Mouse (Mus musculus): Measurements from ENCODE around the gene Tuba1b. TPM values are rescaled to one million over a fixed set of nuclear protein-coding genes. Genes with fewer than 3 reads are reported as not detected.
A peak's percentile ranks its signal among the peaks of the same experiment; 100 is the strongest.
"Not testable (repeated sequence)": the region's sequence is repeated elsewhere in the genome, so short reads cannot be mapped to it uniquely, and the experiment has no call there.

Tuba1b gene
- polyA plus RNA-seq, 1 experiment from 2014 or later, result 1,892 TPM

- not testable (repeated sequence) for H3K36me3 ChIP-seq (ENCODE audit: control insufficient read depth, insufficient read depth, low read length); H3K4me3 ChIP-seq (ENCODE audit: low read length); H3K27me3 ChIP-seq (ENCODE audit: control insufficient read depth, insufficient read depth, low read depth, low read length); H3K9me3 ChIP-seq (ENCODE audit: control insufficient read depth, low read length); H3K4me2 ChIP-seq (ENCODE audit: low read depth, low read length); H3K9ac ChIP-seq (ENCODE audit: low read length); H3K27ac ChIP-seq (ENCODE audit: low read length); ATAC-seq (ENCODE audit: low read depth)
- 56% methylated on average over 15 of the region's 15 CpGs for WGBS
- peaks cover 17% of the 10 kb centered on the region for H3K4me1 ChIP-seq (replicated peaks; ENCODE audit: control insufficient read depth, insufficient read depth, low read length)
These were observed 37.4 kb upstream of the Tuba1b start for GRCm38 (mm10) chr15:98971576-98972320.

GRCm38 (mm10) chr15:98971111-98971510 lies 36.7 kb upstream of the Tuba1b start:
- peaks cover 17% of the 10 kb centered on the region for H3K4me1 ChIP-seq (replicated peaks; ENCODE audit: control insufficient read depth, insufficient read depth, low read length)
- WGBS, result 28% methylated on average over 4 of the region's 4 CpGs
- no peak for ATAC-seq (ENCODE audit: low read depth)
- no peaks in the 10 kb centered on the region for H3K36me3 ChIP-seq (ENCODE audit: control insufficient read depth, insufficient read depth, low read length)
- no peaks in the 10 kb centered on the region for H3K27me3 ChIP-seq (ENCODE audit: control insufficient read depth, insufficient read depth, low read depth, low read length)
- no peak overlapping the region for H3K4me2 ChIP-seq (ENCODE audit: low read depth, low read length)
- no peak overlapping the region for H3K9ac ChIP-seq (ENCODE audit: low read length)
- H3K27ac ChIP-seq (ENCODE audit: low read length), result no peak overlapping the region
- H3K4me3 ChIP-seq (ENCODE audit: low read length), result no peak overlapping the region
- H3K9me3 ChIP-seq (ENCODE audit: control insufficient read depth, low read length), result no peaks in the 10 kb centered on the region

- peak overlapping the region; percentile 26 for H3K27ac ChIP-seq (ENCODE audit: low read length)
- no peaks in the 10 kb centered on the region for H3K9me3 ChIP-seq (ENCODE audit: control insufficient read depth, low read length)
- no peaks in the 10 kb centered on the region for H3K36me3 ChIP-seq (ENCODE audit: control insufficient read depth, insufficient read depth, low read length)
- peaks cover 17% of the 10 kb centered on the region for H3K4me1 ChIP-seq (replicated peaks; ENCODE audit: control insufficient read depth, insufficient read depth, low read length)
- peak; percentile 30 for ATAC-seq (ENCODE audit: low read depth)
- WGBS, result 20% methylated on average over 16 of the region's 16 CpGs
- peak overlapping the region; percentile 5; the same call in 1 of the 2 replicates for H3K4me2 ChIP-seq (ENCODE audit: low read depth, low read length)
- H3K27me3 ChIP-seq (ENCODE audit: control insufficient read depth, insufficient read depth, low read depth, low read length), result no peaks in the 10 kb centered on the region
- H3K4me3 ChIP-seq (ENCODE audit: low read length), result no peak overlapping the region
- H3K9ac ChIP-seq (ENCODE audit: low read length), result peak overlapping the region; percentile 6; the same call in 1 of the 2 replicates
These were observed 35.2 kb upstream of the Tuba1b start for GRCm38 (mm10) chr15:98969372-98970101.

GRCm38 (mm10) chr15:98968701-98969371 lies 34.5 kb upstream of the Tuba1b start:
- Histone ChIP-seq H3K4me3 (ENCODE audit: low read length) (no peak overlapping the region), H3K36me3 (ENCODE audit: control insufficient read depth, insufficient read depth, low read length) (no peaks in the 10 kb centered on the region), H3K4me1 (replicated peaks; ENCODE audit: control insufficient read depth, insufficient read depth, low read length) (peaks cover 17% of the 10 kb centered on the region), H3K27me3 (ENCODE audit: control insufficient read depth, insufficient read depth, low read depth, low read length) (no peaks in the 10 kb centered on the region), H3K4me2 (ENCODE audit: low read depth, low read length) (peak overlapping the region; percentile 2; the same call in 1 of the 2 replicates), H3K27ac (ENCODE audit: low read length) (peak overlapping the region; percentile 23; the same call in 1 of the 2 replicates), H3K9me3 (ENCODE audit: control insufficient read depth, low read length) (0 out of 2 replicates have a peak, but pooled peaks cover 3% of the 10 kb centered on the region), H3K9ac (ENCODE audit: low read length) (peak overlapping the region; percentile 37; the same call in 1 of the 2 replicates)
- WGBS, result 13% methylated on average over 12 of the region's 12 CpGs
- peak; percentile 80; the same call in 1 of the 2 replicates for ATAC-seq (ENCODE audit: low read depth)

GRCm38 (mm10) chr15:98959531-98959930 lies 25.2 kb upstream of the Tuba1b start:
- no peaks in the 10 kb centered on the region for H3K36me3 ChIP-seq (ENCODE audit: control insufficient read depth, insufficient read depth, low read length)
- H3K4me1 ChIP-seq (replicated peaks; ENCODE audit: control insufficient read depth, insufficient read depth, low read length), result peaks cover 2% of the 10 kb centered on the region; the same call in 1 of the 2 replicates
- ATAC-seq (ENCODE audit: low read depth), result no peak
- no peak overlapping the region for H3K4me2 ChIP-seq (ENCODE audit: low read depth, low read length)
- no peaks in the 10 kb centered on the region for H3K27me3 ChIP-seq (ENCODE audit: control insufficient read depth, insufficient read depth, low read depth, low read length)
- H3K4me3 ChIP-seq (ENCODE audit: low read length), result no peak overlapping the region
- no peak overlapping the region for H3K9ac ChIP-seq (ENCODE audit: low read length)
- H3K9me3 ChIP-seq (ENCODE audit: control insufficient read depth, low read length), result 0 out of 2 replicates have a peak, but pooled peaks cover 3% of the 10 kb centered on the region
- WGBS, result 63% methylated on average over 3 of the region's 3 CpGs
- H3K27ac ChIP-seq (ENCODE audit: low read length), result no peak overlapping the region

DNA sequence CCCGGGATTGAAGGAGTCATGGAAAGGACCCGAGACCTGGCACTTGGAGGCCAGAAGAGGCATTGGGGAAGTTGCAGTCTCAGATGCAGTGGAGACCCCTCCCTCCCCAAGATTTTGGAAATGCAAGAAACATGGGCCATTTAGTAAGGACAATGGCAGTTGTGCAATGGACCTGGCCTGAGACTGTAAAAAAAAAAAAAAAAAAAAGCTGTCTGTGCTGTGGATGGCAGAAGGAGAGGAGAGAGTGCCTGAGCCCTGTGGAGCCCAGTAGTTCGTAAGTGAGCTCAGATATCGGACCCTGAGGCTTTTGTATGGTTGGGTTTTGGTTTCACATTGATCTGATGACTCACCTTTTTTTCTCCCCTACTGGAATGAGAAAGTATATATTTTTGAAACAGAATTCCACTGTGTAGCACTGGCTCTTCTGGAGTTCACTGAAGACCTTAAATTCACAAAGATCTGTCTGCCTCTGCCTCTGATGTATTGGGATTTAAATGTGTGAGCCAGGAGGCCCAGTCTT lies 24.6 kb upstream of the Tuba1b start:
- no peak for ATAC-seq (ENCODE audit: low read depth)
- Histone ChIP-seq H3K4me2 (ENCODE audit: low read depth, low read length) (no peak overlapping the region), H3K36me3 (ENCODE audit: control insufficient read depth, insufficient read depth, low read length) (no peaks in the 10 kb centered on the region), H3K27ac (ENCODE audit: low read length) (no peak overlapping the region), H3K9ac (ENCODE audit: low read length) (no peak overlapping the region), H3K27me3 (ENCODE audit: control insufficient read depth, insufficient read depth, low read depth, low read length) (no peaks in the 10 kb centered on the region), H3K4me3 (ENCODE audit: low read length) (no peak overlapping the region), H3K9me3 (ENCODE audit: control insufficient read depth, low read length) (0 out of 2 replicates have a peak, but pooled peaks cover 2% of the 10 kb centered on the region), H3K4me1 (replicated peaks; ENCODE audit: control insufficient read depth, insufficient read depth, low read length) (peaks cover 2% of the 10 kb centered on the region; the same call in 1 of the 2 replicates)
- WGBS, result 86% methylated on average over 4 of the region's 4 CpGs

DNA sequence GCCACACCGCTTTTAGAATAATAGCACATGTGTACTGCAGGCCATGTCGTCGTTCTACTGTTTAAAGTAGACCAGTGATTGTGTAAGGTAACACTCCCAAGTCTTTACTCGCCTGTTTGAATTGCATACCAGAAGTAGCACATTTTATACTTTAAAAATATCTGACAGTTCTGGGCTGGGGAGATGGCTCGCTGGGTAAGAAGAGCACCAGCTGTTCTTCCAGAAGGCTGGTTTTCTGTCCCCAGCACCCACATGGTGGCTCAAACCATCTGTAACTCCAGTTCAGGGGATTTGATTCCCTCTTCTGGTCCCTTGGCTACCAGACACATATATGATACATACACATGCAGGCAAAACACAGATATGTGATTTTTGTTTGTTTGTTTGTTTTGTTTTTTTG lies 23.1 kb upstream of the Tuba1b start:
- no peaks in the 10 kb centered on the region for H3K36me3 ChIP-seq (ENCODE audit: control insufficient read depth, insufficient read depth, low read length)
- H3K27me3 ChIP-seq (ENCODE audit: control insufficient read depth, insufficient read depth, low read depth, low read length), result no peaks in the 10 kb centered on the region
- 60% methylated on average over 5 of the region's 5 CpGs for WGBS
- peaks cover 2% of the 10 kb centered on the region; the same call in 1 of the 2 replicates for H3K4me1 ChIP-seq (replicated peaks; ENCODE audit: control insufficient read depth, insufficient read depth, low read length)
- H3K4me2 ChIP-seq (ENCODE audit: low read depth, low read length), result no peak overlapping the region
- H3K4me3 ChIP-seq (ENCODE audit: low read length), result no peak overlapping the region
- H3K27ac ChIP-seq (ENCODE audit: low read length), result no peak overlapping the region
- H3K9ac ChIP-seq (ENCODE audit: low read length), result no peak overlapping the region
- no peak for ATAC-seq (ENCODE audit: low read depth)
- H3K9me3 ChIP-seq (ENCODE audit: control insufficient read depth, low read length), result no peaks in the 10 kb centered on the region

DNA sequence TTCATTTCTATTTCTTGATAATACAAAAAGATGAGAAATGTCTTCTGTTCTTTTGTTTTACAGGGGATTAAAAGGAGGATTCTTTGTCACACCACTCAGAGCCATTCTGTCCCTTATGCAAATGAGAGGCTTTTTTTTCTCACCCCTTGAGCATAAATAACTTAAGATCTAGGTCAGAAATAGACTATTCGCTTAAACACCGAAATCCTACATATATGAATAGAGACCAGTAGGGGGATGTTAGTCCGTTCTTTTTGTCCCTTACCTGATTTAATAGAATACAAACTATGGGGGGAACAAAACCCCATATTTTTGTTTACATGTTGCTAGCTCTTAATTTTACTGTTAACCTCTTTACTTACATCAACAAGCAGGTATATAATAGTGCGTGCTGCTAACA lies 21.6 kb upstream of the Tuba1b start:
- Histone ChIP-seq H3K4me3 (ENCODE audit: low read length) (no peak overlapping the region), H3K9ac (ENCODE audit: low read length) (no peak overlapping the region), H3K4me2 (ENCODE audit: low read depth, low read length) (no peak overlapping the region), H3K4me1 (replicated peaks; ENCODE audit: control insufficient read depth, insufficient read depth, low read length) (peaks cover 2% of the 10 kb centered on the region; the same call in 1 of the 2 replicates), H3K27ac (ENCODE audit: low read length) (no peak overlapping the region), H3K36me3 (ENCODE audit: control insufficient read depth, insufficient read depth, low read length) (no peaks in the 10 kb centered on the region), H3K27me3 (ENCODE audit: control insufficient read depth, insufficient read depth, low read depth, low read length) (no peaks in the 10 kb centered on the region), H3K9me3 (ENCODE audit: control insufficient read depth, low read length) (no peaks in the 10 kb centered on the region)
- ATAC-seq (ENCODE audit: low read depth), result no peak
- WGBS, result 89% methylated on average over 4 of the region's 4 CpGs

Data from lung, embryonic 16.5 days (tissue).